Mouse (Mus musculus) liver, embryonic 12.5 days (tissue): ENCODE data around the gene Gpatch3. TPM values are rescaled to one million over a fixed set of nuclear protein-coding genes. Genes with fewer than 3 reads are reported as not detected.

Source experiments
- ATAC-seq: fragments of 200-750 bp; cut with Nextera tagmentation; 2 replicates; pipeline ENCODE4 v1.8.0; 2017; ENCODE audit warnings: moderate number of reproducible peaks, mild to moderate bottlenecking, moderate library complexity
- H3K27ac ChIP-seq: fragments of 300-500 bp; sonication (generic); 2 replicates; pipeline ENCODE4 v1.5.1; 2016; ENCODE audit warnings: mild to moderate bottlenecking
- H3K27me3 ChIP-seq: fragments of 300-500 bp; sonication (generic); replicated peaks from 2 replicates; pipeline ENCODE4 v1.6.1; 2016; ENCODE audit warnings: mild to moderate bottlenecking, moderate library complexity
- H3K36me3 ChIP-seq: fragments of 300-500 bp; sonication (generic); 2 replicates; pipeline ENCODE4 v1.6.1; 2016; ENCODE audit warnings: mild to moderate bottlenecking, moderate library complexity
- H3K4me1 ChIP-seq: fragments of 300-500 bp; sonication (generic); 2 replicates; pipeline ENCODE4 v1.6.1; 2016
- H3K4me2 ChIP-seq: fragments of 300-500 bp; sonication (generic); 2 replicates; pipeline ENCODE4 v1.6.1; 2016; ENCODE audit warnings: mild to moderate bottlenecking, moderate library complexity
- H3K4me3 ChIP-seq: fragments of 300-500 bp; sonication (generic); 2 replicates; pipeline ENCODE4 v1.5.1; 2016; ENCODE audit warnings: mild to moderate bottlenecking, moderate library complexity
- H3K9ac ChIP-seq: fragments of 300-500 bp; sonication (generic); 2 replicates; pipeline ENCODE4 v1.6.1; 2016; ENCODE audit warnings: mild to moderate bottlenecking, moderate library complexity
- H3K9me3 ChIP-seq: fragments of 300-500 bp; sonication (generic); replicated peaks from 2 replicates; pipeline ENCODE4 v1.6.1; 2016; ENCODE audit warnings: mild to moderate bottlenecking, moderate library complexity
- WGBS: fragments of 180-500 bp; shearing (Covaris S2); methylation state at CpG from one replicate; pipeline ENCODE4 v1.1.7; 2016; ENCODE audit not compliant: insufficient replicate concordance; 5-methylcytosine and 5-hydroxymethylcytosine counted together
- polyA plus RNA-seq: library from polyadenylated mRNA; unstranded; fragments of >200 nt; fragmentation: Nextera tagmentation; extraction: Ambion mirVana; gene quantifications from 2 replicates; pipeline ENCODE4 v1.2.1, GENCODE M21; 2016

Gpatch3 gene
- polyA plus RNA-seq, 1 experiment from 2014 or later = 8.9 TPM

- WGBS = 30% methylated on average over 11 of the region's 11 CpGs
- ATAC-seq = peak; percentile 34; the same call in 1 of the 2 replicates
- H3K36me3 ChIP-seq = peaks cover 26% of the 10 kb centered on the region
- peaks cover 58% of the 10 kb centered on the region for H3K4me1 ChIP-seq
- H3K4me2 ChIP-seq = peak overlapping the region; percentile 13
- no peaks in the 10 kb centered on the region for H3K9me3 ChIP-seq
- H3K4me3 ChIP-seq = no peak overlapping the region
- H3K9ac ChIP-seq = 0 out of 2 replicates have a peak overlapping the region, but pooled peaks have one; percentile 32
- H3K27me3 ChIP-seq = no peaks in the 10 kb centered on the region
- H3K27ac ChIP-seq = peak overlapping the region; percentile 67
These were observed 51.1 kb downstream of the Gpatch3 start for GRCm38 (mm10) chr4:133625621-133626071.

- no peak for ATAC-seq
- Histone ChIP-seq H3K4me2 (no peak overlapping the region), H3K27me3 (no peaks in the 10 kb centered on the region), H3K4me1 (peaks cover 59% of the 10 kb centered on the region), H3K27ac (peak overlapping the region; percentile 67), H3K36me3 (peaks cover 26% of the 10 kb centered on the region), H3K9me3 (no peaks in the 10 kb centered on the region), H3K9ac (no peak overlapping the region), H3K4me3 (no peak overlapping the region)
- WGBS = 56% methylated on average over 5 of the region's 5 CpGs
These were observed 51.7 kb downstream of the Gpatch3 start for GRCm38 (mm10) chr4:133626221-133626620.

DNA sequence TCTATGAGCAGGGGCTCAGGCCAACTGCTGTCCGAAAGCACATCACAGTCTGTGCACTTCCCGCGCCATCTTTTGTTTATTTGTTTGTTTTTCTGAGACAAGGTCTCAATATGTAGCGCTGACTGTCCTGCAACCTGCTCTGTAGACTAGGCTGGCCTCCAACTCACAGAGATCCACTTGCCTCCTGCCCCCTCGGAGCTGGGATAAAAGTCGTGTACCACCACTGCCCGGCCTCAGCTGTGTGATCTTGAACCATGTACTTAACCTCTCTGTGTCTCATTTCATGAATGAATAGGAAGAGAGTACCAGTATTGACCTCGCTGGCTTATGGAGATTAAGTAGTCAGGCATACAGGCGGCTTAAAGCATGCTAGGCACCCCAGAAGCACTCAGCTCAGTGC is 52.1 kb downstream of the Gpatch3 start:
- H3K36me3 ChIP-seq = peaks cover 22% of the 10 kb centered on the region

DNA sequence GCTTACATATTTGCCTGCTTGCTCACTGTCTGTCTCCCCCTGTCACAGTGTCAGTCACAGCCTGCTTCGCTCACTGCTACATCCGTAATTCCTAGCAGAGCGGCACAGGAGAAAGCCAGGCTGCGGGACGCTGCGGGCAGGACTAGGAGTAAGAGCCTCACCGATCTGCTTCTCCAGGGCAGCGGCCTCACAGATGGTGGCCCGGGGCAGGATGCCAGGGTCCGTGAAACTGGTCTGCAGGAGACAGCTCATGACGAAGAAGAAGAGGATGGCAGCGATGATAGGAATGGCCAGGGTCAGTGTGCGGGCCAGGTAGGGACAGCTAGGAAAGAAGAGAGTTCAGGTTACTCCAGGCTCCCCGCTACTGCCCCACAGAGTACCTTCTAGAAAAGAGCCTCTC is 52.5 kb downstream of the Gpatch3 start:
- H3K9me3 ChIP-seq = no peaks in the 10 kb centered on the region
- peaks cover 22% of the 10 kb centered on the region for H3K36me3 ChIP-seq
- peaks cover 64% of the 10 kb centered on the region for H3K4me1 ChIP-seq
- ATAC-seq = no peak
- H3K27ac ChIP-seq = peak overlapping the region; percentile 67; the same call in 1 of the 2 replicates
- no peak overlapping the region for H3K9ac ChIP-seq
- 91% methylated on average over 14 of the region's 14 CpGs for WGBS
- no peaks in the 10 kb centered on the region for H3K27me3 ChIP-seq
- no peak overlapping the region for H3K4me2 ChIP-seq
- H3K4me3 ChIP-seq = no peak overlapping the region

More for the DNA sequence above, 52.1 kb downstream of the Gpatch3 start:
- Histone ChIP-seq H3K4me1 (peaks cover 63% of the 10 kb centered on the region), H3K27ac (peak overlapping the region; percentile 67; the same call in 1 of the 2 replicates), H3K9me3 (no peaks in the 10 kb centered on the region), H3K9ac (no peak overlapping the region), H3K27me3 (no peaks in the 10 kb centered on the region), H3K4me2 (no peak overlapping the region), H3K4me3 (no peak overlapping the region)
- 85% methylated on average over 9 of the region's 9 CpGs for WGBS
- no peak for ATAC-seq

- Histone ChIP-seq H3K9ac (no peak overlapping the region), H3K36me3 (peaks cover 22% of the 10 kb centered on the region), H3K4me2 (no peak overlapping the region), H3K9me3 (no peaks in the 10 kb centered on the region), H3K4me3 (no peak overlapping the region), H3K4me1 (peaks cover 68% of the 10 kb centered on the region), H3K27me3 (no peaks in the 10 kb centered on the region), H3K27ac (no peak overlapping the region)
- ATAC-seq = no peak
- WGBS = 65% methylated on average over 2 of the region's 2 CpGs
These were observed 54.0 kb downstream of the Gpatch3 start for GRCm38 (mm10) chr4:133628517-133628916.

GRCm38 (mm10) chr4:133629191-133629590 is 54.6 kb downstream of the Gpatch3 start:
- Histone ChIP-seq H3K9me3 (no peaks in the 10 kb centered on the region), H3K4me1 (peaks cover 69% of the 10 kb centered on the region), H3K36me3 (peaks cover 18% of the 10 kb centered on the region), H3K9ac (no peak overlapping the region), H3K27ac (no peak overlapping the region), H3K4me3 (no peak overlapping the region), H3K4me2 (no peak overlapping the region), H3K27me3 (no peaks in the 10 kb centered on the region)
- ATAC-seq = no peak
- WGBS = 63% methylated on average over 7 of the region's 7 CpGs

- no peak overlapping the region for H3K4me3 ChIP-seq
- 81% methylated on average over 8 of the region's 8 CpGs for WGBS
- H3K4me2 ChIP-seq = no peak overlapping the region
These were observed 55.9 kb downstream of the Gpatch3 start for GRCm38 (mm10) chr4:133630326-133630920.

DNA sequence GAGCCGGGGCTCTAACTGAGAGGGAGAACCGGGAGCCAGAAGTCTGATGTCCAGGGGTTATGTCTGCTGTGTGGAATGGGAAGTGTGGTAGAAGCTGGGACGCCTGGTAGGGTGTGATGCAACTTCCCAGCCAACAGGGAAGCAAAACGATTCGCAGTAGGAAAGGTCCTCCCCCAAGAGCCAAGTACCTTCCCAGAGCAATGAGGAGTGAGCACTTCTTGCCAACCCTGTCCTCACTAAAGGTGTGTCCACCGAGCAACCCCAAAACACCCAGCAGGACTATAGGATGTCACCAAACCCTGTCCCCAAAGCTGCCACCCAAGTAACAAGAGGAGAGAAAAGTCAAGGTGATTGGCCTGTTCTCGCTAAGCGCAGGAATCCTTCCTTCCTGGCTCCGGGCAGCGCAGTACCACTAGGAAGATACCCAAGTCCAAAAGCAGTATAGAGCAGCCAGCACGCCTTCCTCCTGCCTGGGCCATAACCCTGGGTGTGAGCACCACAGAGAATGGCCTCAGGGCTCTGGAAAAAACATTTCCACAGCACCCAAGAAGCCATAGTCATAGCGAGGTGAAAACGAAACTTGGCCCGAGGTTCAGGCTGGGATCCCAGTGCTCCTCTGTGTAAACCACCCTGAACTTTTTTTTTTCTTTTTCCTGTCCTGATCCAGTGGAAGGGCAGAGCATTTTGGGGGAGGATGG is 56.7 kb downstream of the Gpatch3 start:
- Histone ChIP-seq H3K4me2 (peak overlapping the region; percentile 97), H3K4me1 (peaks cover 48% of the 10 kb centered on the region), H3K27ac (no peak overlapping the region), H3K4me3 (no peak overlapping the region), H3K9me3 (no peaks in the 10 kb centered on the region), H3K9ac (no peak overlapping the region), H3K36me3 (peaks cover 9% of the 10 kb centered on the region), H3K27me3 (no peaks in the 10 kb centered on the region)
- ATAC-seq = no peak
- WGBS = 62% methylated on average over 14 of the region's 14 CpGs

More at GRCm38 (mm10) chr4:133630326-133630920, 55.9 kb downstream of the Gpatch3 start:
- Histone ChIP-seq H3K4me1 (peaks cover 56% of the 10 kb centered on the region), H3K27ac (no peak overlapping the region), H3K9ac (no peak overlapping the region), H3K9me3 (no peaks in the 10 kb centered on the region), H3K27me3 (no peaks in the 10 kb centered on the region), H3K36me3 (peaks cover 14% of the 10 kb centered on the region)
- no peak for ATAC-seq

- no peak for ATAC-seq
- WGBS = 44% methylated on average over 9 of the region's 9 CpGs
- no peaks in the 10 kb centered on the region for H3K9me3 ChIP-seq
- peak overlapping the region; percentile 74 for H3K4me3 ChIP-seq
- H3K36me3 ChIP-seq = peaks cover 3% of the 10 kb centered on the region
- H3K4me2 ChIP-seq = peak overlapping the region; percentile 97
- H3K27me3 ChIP-seq = no peaks in the 10 kb centered on the region
- 0 out of 2 replicates have a peak overlapping the region, but pooled peaks have one; percentile 72 for H3K27ac ChIP-seq
- peaks cover 46% of the 10 kb centered on the region for H3K4me1 ChIP-seq
- peak overlapping the region; percentile 78 for H3K9ac ChIP-seq
These were observed 57.3 kb downstream of the Gpatch3 start for GRCm38 (mm10) chr4:133631769-133632411.

DNA sequence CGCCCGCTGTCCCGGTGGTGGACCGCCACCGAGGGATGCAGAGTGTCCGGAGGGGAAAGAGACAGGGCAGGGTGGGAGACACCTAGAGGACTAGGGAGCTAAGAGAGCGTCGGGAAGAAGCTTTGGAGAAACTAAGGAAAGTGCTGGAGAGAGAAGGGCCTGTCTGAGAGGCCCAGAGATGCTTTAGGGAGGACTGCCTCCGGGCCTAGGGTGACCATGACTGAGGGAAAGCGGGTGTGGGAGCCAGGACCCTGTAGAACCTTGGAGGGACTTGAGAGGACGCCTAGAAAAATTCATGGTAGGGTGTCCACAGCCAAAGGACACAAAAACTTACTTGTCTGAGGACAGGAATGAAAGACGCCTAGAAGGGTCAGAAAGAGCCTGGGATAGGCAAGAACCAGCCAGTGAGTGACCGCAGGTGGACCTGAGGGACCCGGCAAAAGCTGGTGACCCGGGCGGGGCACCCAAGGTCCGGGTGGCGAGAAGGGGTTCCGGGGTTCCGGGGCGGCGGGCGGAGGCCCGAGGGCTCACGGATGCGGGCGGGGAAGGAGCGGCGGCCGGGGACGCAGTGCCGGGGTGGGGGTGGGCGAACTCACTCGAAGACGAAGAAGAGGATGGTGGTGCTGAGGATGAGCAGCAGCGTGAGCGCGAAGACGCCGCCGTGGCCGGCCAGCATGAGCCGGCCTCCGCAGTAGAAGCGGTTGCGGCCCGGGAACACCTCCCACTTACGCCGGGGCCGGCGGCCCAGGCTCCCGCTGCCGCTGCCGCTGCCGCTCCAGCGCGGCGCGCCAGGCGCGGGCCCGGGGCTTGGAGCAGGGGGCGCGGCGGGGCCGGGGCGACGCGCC is 58.2 kb downstream of the Gpatch3 start:
- Histone ChIP-seq H3K27ac (peak overlapping the region; percentile 72), H3K4me3 (peak overlapping the region; percentile 74), H3K36me3 (no peaks in the 10 kb centered on the region), H3K27me3 (no peaks in the 10 kb centered on the region), H3K4me2 (peak overlapping the region; percentile 97), H3K4me1 (peaks cover 46% of the 10 kb centered on the region), H3K9me3 (no peaks in the 10 kb centered on the region), H3K9ac (peak overlapping the region; percentile 78)
- 5% methylated on average over 45 of the region's 69 CpGs for WGBS
- peak; percentile 69 for ATAC-seq

- peak overlapping the region; percentile 72 for H3K27ac ChIP-seq
- WGBS = 9% methylated on average over 39 of the region's 47 CpGs
- peak overlapping the region; percentile 97 for H3K4me2 ChIP-seq
- H3K4me1 ChIP-seq = peaks cover 46% of the 10 kb centered on the region
- no peaks in the 10 kb centered on the region for H3K36me3 ChIP-seq
- H3K9ac ChIP-seq = peak overlapping the region; percentile 78
- H3K9me3 ChIP-seq = no peaks in the 10 kb centered on the region
- ATAC-seq = peak; percentile 85
- H3K4me3 ChIP-seq = peak overlapping the region; percentile 74
- H3K27me3 ChIP-seq = no peaks in the 10 kb centered on the region
These were observed 58.9 kb downstream of the Gpatch3 start for GRCm38 (mm10) chr4:133633332-133634042.
